ENCODE assay signal across 13 mouse cellular contexts in the genomic region with DNA sequence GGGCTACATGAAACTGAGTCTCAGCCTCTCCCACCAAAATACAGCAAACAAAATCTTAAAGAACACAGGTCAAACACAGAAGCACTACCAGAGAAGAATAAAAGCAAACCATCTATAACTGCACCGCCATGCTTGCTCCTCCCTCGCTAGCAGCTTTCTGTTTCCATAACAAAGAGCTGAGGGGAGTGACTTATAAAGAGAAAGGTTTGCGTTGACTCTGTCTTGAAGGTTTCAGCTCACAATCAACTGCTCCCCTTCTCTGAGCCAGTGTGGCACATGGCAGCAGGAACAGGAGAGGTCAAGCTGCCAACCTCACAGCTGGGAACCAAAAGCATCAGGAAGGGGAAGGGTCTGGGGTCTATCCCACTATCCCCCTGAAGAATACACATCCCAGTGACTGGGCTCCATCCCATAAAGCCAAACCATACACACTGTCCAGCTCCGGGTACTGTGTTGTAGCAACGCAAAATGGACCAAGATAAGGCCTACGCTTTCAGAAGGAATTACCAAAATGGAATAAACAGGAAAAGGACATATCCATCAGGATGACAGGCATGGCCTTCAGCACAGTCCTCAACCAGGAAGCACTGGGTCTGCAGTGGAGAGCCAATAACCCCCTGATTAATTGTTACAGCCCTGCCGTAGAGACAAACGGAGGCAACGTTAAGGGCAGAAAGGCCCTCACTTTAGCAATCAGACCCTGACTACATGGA. TPM values are rescaled to one million over a fixed set of nuclear protein-coding genes. Genes with fewer than 3 reads are reported as not detected.
A peak's percentile ranks its signal among the peaks of the same experiment; 100 is the strongest.
DNase-seq lines count a peak whose midpoint lies in the region; ATAC-seq and TF ChIP-seq lines count a peak whose summit lies in the region.
"Had no signal": no experiment of that assay in that cellular context is flagged by ENCODE, and none has a peak within 500 bp of the region (broad histone marks: within the 10 kb centered on the region; RNA-seq: fewer than 3 reads in every experiment).

No protein-coding gene starts in this region.

- peaks cover 32% of the 10 kb centered on the region for H3K4me1 ChIP-seq in liver, embryonic 11.5 days (replicated peaks; ENCODE audit: control insufficient read depth, insufficient read depth, low read length)
- peaks cover 62% of the 10 kb centered on the region for H3K4me1 ChIP-seq in E14TG2a.4 (replicated peaks; ENCODE audit: low read depth, low read length)
- H3K4me1 ChIP-seq in midbrain, embryonic 12.5 days, result peaks cover 11% of the 10 kb centered on the region
- H3K4me1 ChIP-seq in embryonic facial prominence, embryonic 10.5 days, result peaks cover 38% of the 10 kb centered on the region

- no peak overlapping the region for H3K9ac ChIP-seq in liver, embryonic 11.5 days (ENCODE audit: low read depth, low read length)
- H3K9ac ChIP-seq in midbrain, embryonic 12.5 days (replicated peaks), result no peak overlapping the region
- H3K9ac ChIP-seq: embryonic facial prominence, embryonic 15.5 days had no signal

- WGBS in liver, embryonic 11.5 days, result 40% methylated on average over 9 of the region's 9 CpGs
- 78% methylated on average over 9 of the region's 9 CpGs for whole genome bisulfite sequencing in midbrain, embryonic 12.5 days
- 81% methylated on average over 9 of the region's 9 CpGs for WGBS in embryonic facial prominence, embryonic 10.5 days

- no peak for TF ChIP-seq CTCF in E14TG2a.4 (conservative IDR thresholded peaks at IDR 0.05; ENCODE audit: low read length)

- no peak for DNase-seq in liver, embryonic 11.5 days (ENCODE audit: low spot score)
- no peak for DNase-seq in liver
- peak; percentile 40 for DNase-seq in T-cell, adult 2 months (ENCODE audit: low spot score)
- DNase-seq in adrenal gland, postnatal 4 days (ENCODE audit: low spot score in 2 of 2), result no peak
- no peak for DNase-seq in embryonic facial prominence, embryonic 10.5 days (ENCODE audit: low spot score)
- no peak for DNase-seq in cerebellum, adult 11 months
- DNase-seq: adrenal gland, adult 8-10 months; cerebellum, adult 11-12 months; kidney, adult 8-10 months; lung, adult 18-20 months had no signal

- H3K4me3 ChIP-seq in liver, embryonic 11.5 days (ENCODE audit: low read depth, low read length), result no peak overlapping the region
- peak overlapping the region; percentile 55 for H3K4me3 ChIP-seq in E14TG2a.4 (replicated peaks; ENCODE audit: low read length)
- no peak overlapping the region for H3K4me3 ChIP-seq in midbrain, embryonic 12.5 days
- no peak overlapping the region for H3K4me3 ChIP-seq in embryonic facial prominence, embryonic 10.5 days
- H3K4me3 ChIP-seq: embryonic facial prominence, embryonic 15.5 days had no signal

- no peaks in the 10 kb centered on the region for H3K36me3 ChIP-seq in liver, embryonic 11.5 days (ENCODE audit: control insufficient read depth, insufficient read depth, low read length)
- H3K36me3 ChIP-seq in E14TG2a.4 (ENCODE audit: insufficient read depth, low read length), result no peaks in the 10 kb centered on the region
- H3K36me3 ChIP-seq in midbrain, embryonic 12.5 days, result no peaks in the 10 kb centered on the region
- no peaks in the 10 kb centered on the region for H3K36me3 ChIP-seq in embryonic facial prominence, embryonic 10.5 days (replicated peaks)
- H3K36me3 ChIP-seq: embryonic facial prominence, embryonic 15.5 days had no signal

- H3K27ac ChIP-seq in liver, embryonic 11.5 days (ENCODE audit: low read depth, low read length), result peak overlapping the region; percentile 68
- peak overlapping the region; percentile 35; the same call in 1 of the 2 replicates for H3K27ac ChIP-seq in midbrain, embryonic 12.5 days (replicated peaks)
- H3K27ac ChIP-seq in embryonic facial prominence, embryonic 10.5 days (replicated peaks), result no peak overlapping the region
- H3K27ac ChIP-seq: embryonic facial prominence, embryonic 15.5 days had no signal

- ATAC-seq in liver, embryonic 11.5 days (replicated peaks; ENCODE audit: low FRiP score), result no peak
- ATAC-seq in midbrain, embryonic 12.5 days (ENCODE audit: low FRiP score, low read depth), result no peak

- no peaks in the 10 kb centered on the region for H3K27me3 ChIP-seq in liver, embryonic 11.5 days (replicated peaks; ENCODE audit: control insufficient read depth, insufficient read depth, low read length)
- no peaks in the 10 kb centered on the region for H3K27me3 ChIP-seq in E14TG2a.4 (ENCODE audit: insufficient read depth, low read length)
- H3K27me3 ChIP-seq in midbrain, embryonic 12.5 days, result no peaks in the 10 kb centered on the region
- peaks cover 12% of the 10 kb centered on the region for H3K27me3 ChIP-seq in embryonic facial prominence, embryonic 10.5 days (replicated peaks; ENCODE audit: low read depth, poor library complexity, severe bottlenecking)
- H3K27me3 ChIP-seq: embryonic facial prominence, embryonic 15.5 days had no signal

- peak overlapping the region; percentile 20; the same call in 1 of the 2 replicates for H3K4me2 ChIP-seq in liver, embryonic 11.5 days
- no peak overlapping the region for H3K4me2 ChIP-seq in midbrain, embryonic 12.5 days (replicated peaks)
- H3K4me2 ChIP-seq: embryonic facial prominence, embryonic 15.5 days had no signal

- H3K9me3 ChIP-seq in liver, embryonic 11.5 days (ENCODE audit: control insufficient read depth, low read length), result no peaks in the 10 kb centered on the region
- no peaks in the 10 kb centered on the region for H3K9me3 ChIP-seq in E14TG2a.4 (ENCODE audit: low read length)
- no peaks in the 10 kb centered on the region for H3K9me3 ChIP-seq in midbrain, embryonic 12.5 days
- H3K9me3 ChIP-seq in embryonic facial prominence, embryonic 10.5 days, result no peaks in the 10 kb centered on the region
- H3K9me3 ChIP-seq: embryonic facial prominence, embryonic 15.5 days had no signal

RNA-seq across cellular contexts. Expression of a gene that starts 44.8 kb away (rescaled TPM):
- 28.9 and 34.8 TPM in 2 replicates for polyA plus RNA-seq in liver, embryonic 11.5 days (2014; fragmentation: Nextera tagmentation; extraction: Ambion mirVana)
- 76.7 and 80.2 TPM in 2 replicates for polyA plus RNA-seq in midbrain, embryonic 12.5 days (2016; fragmentation: Nextera tagmentation; extraction: Ambion mirVana)
- 10 to 100 TPM; 27.0 to 29.9 TPM for total RNA-seq in adrenal gland, postnatal 4 days (2021)
- 62.9 and 64.8 TPM in 2 replicates for polyA plus RNA-seq in embryonic facial prominence, embryonic 10.5 days (2016; fragmentation: Nextera tagmentation; extraction: Ambion mirVana)
